Mouse (Mus musculus): ENCODE measurements at regions not wholly inside any gene's neighbourhood (a gene's known extent, or its start where the extent isn't known, plus 50 kb on each side); places are given as distances from the start of the nearest gene placed in this dataset.

- Histone ChIP-seq H3K4me2 (replicated peaks) (no peak overlapping the region), H3K27me3 (no peaks in the 10 kb centered on the region), H3K4me1 (peaks cover 12% of the 10 kb centered on the region; the same call in 1 of the 2 replicates), H3K27ac (replicated peaks) (peak overlapping the region; percentile 46; the same call in 1 of the 2 replicates), H3K36me3 (no peaks in the 10 kb centered on the region), H3K4me3 (no peak overlapping the region), H3K9me3 (no peaks in the 10 kb centered on the region), H3K9ac (replicated peaks) (no peak overlapping the region)
- 61% methylated on average over 4 of the region's 4 CpGs for WGBS
- no peak for ATAC-seq (replicated peaks)
Observed at GRCm38 (mm10) chr5:129394416-129394815, 106.6 kb upstream of the Sfswap start.

- H3K4me1 ChIP-seq = peaks cover 4% of the 10 kb centered on the region; the same call in 1 of the 2 replicates
- H3K27ac ChIP-seq (replicated peaks) = no peak overlapping the region
- ATAC-seq (replicated peaks) = no peak
- H3K27me3 ChIP-seq = no peaks in the 10 kb centered on the region
- no peaks in the 10 kb centered on the region for H3K36me3 ChIP-seq
- H3K9me3 ChIP-seq = no peaks in the 10 kb centered on the region
- no peak overlapping the region for H3K4me2 ChIP-seq (replicated peaks)
- H3K9ac ChIP-seq (replicated peaks) = no peak overlapping the region
- H3K4me3 ChIP-seq = no peak overlapping the region
- 76% methylated on average over 1 of the region's 1 CpGs for WGBS
Observed at GRCm38 (mm10) chr5:129397311-129397710, 103.7 kb upstream of the Sfswap start.

- H3K27ac ChIP-seq (replicated peaks) = no peak overlapping the region
- H3K4me3 ChIP-seq = no peak overlapping the region
- no peak overlapping the region for H3K9ac ChIP-seq (replicated peaks)
- no peak for ATAC-seq (replicated peaks)
- H3K36me3 ChIP-seq = no peaks in the 10 kb centered on the region
- no peaks in the 10 kb centered on the region for H3K9me3 ChIP-seq
- no peaks in the 10 kb centered on the region; the same call in 1 of the 2 replicates for H3K4me1 ChIP-seq
- H3K27me3 ChIP-seq = no peaks in the 10 kb centered on the region
- H3K4me2 ChIP-seq (replicated peaks) = no peak overlapping the region
- 60% methylated on average over 4 of the region's 4 CpGs for WGBS
Observed at GRCm38 (mm10) chr5:129406259-129406658, 94.8 kb upstream of the Sfswap start.

GRCm38 (mm10) chr5:129409440-129410004, 91.5 kb upstream of the Sfswap start:
- Histone ChIP-seq H3K9me3 (no peaks in the 10 kb centered on the region), H3K9ac (replicated peaks) (no peak overlapping the region), H3K4me1 (peaks cover 7% of the 10 kb centered on the region; the same call in 1 of the 2 replicates), H3K4me2 (replicated peaks) (no peak overlapping the region), H3K36me3 (no peaks in the 10 kb centered on the region), H3K4me3 (no peak overlapping the region), H3K27me3 (no peaks in the 10 kb centered on the region), H3K27ac (replicated peaks) (no peak overlapping the region)
- 72% methylated on average over 14 of the region's 14 CpGs for WGBS
- no peak for ATAC-seq (replicated peaks)

- Histone ChIP-seq H3K27ac (replicated peaks) (peak overlapping the region; percentile 52; the same call in 1 of the 2 replicates), H3K9ac (replicated peaks) (no peak overlapping the region), H3K4me1 (peaks cover 7% of the 10 kb centered on the region; the same call in 1 of the 2 replicates), H3K9me3 (no peaks in the 10 kb centered on the region), H3K4me3 (no peak overlapping the region), H3K27me3 (no peaks in the 10 kb centered on the region), H3K4me2 (replicated peaks) (no peak overlapping the region), H3K36me3 (no peaks in the 10 kb centered on the region)
- no peak for ATAC-seq (replicated peaks)
- 72% methylated on average over 6 of the region's 6 CpGs for WGBS
Observed at GRCm38 (mm10) chr5:129412161-129412560, 88.9 kb upstream of the Sfswap start.

DNA sequence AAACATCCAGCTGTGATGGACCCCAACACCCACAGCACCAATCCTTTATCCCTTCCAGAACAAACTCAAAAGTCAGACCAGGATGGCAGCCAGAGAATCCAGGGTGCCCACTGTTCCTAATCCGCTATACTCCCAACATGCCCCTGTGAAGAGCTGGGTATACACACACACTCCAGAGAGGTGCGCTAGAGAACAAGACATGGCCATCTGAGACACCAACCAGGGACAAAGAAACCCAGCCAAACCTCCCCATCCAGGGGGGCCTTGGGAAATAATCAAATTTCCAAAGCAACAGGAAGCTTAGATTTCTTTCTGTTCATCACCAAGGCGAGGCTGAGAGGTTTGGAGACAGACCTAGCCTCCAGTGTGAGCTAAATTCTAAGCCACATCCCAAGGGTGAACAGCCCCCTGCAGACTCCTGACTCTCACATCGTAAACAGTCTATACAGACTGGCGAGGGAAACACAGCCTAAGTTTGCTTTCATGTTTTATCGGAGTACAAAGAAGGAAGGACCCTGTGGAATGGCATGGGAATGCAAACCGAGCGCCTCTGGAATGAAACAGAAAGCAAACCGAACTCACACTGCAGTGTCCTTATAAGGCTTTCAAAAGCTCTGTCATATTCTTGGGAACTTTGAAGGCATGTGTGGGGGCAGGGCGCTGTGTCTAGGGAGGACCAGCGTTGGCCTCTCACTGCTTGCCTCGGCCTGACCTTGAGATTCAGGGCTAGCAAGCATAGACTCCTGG, 85.9 kb upstream of the Sfswap start:
- WGBS = 41% methylated on average over 12 of the region's 12 CpGs
- no peaks in the 10 kb centered on the region for H3K36me3 ChIP-seq
- H3K27me3 ChIP-seq = no peaks in the 10 kb centered on the region
- peaks cover 7% of the 10 kb centered on the region; the same call in 1 of the 2 replicates for H3K4me1 ChIP-seq
- no peak overlapping the region for H3K4me2 ChIP-seq (replicated peaks)
- no peak overlapping the region for H3K9ac ChIP-seq (replicated peaks)
- no peak for ATAC-seq (replicated peaks)
- H3K4me3 ChIP-seq = no peak overlapping the region
- no peak overlapping the region for H3K27ac ChIP-seq (replicated peaks)
- no peaks in the 10 kb centered on the region for H3K9me3 ChIP-seq

DNA sequence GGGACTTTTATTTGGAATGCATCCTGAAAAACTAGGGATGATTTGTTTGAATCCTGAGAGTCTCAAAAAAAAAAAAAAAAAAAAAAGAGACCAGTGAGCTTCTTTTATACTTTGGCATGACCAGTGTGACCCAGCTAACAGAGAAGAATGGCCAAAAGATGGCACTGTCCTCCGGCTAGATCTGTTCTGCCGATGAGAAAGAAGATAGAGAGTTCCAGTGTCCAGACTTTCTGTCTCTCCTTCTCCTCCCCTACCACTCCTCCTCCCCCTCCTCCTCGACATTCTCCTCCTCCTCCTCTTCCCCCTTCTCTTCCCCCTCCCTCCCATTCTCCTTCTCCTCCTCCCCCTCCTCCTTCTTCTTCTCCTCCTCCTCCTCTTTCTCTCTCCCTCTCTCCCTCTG, 84.6 kb upstream of the Sfswap start:
- Histone ChIP-seq H3K4me2 (replicated peaks) (no peak overlapping the region), H3K9me3 (no peaks in the 10 kb centered on the region), H3K36me3 (no peaks in the 10 kb centered on the region), H3K27me3 (no peaks in the 10 kb centered on the region), H3K4me1 (peaks cover 7% of the 10 kb centered on the region; the same call in 1 of the 2 replicates), H3K4me3 (no peak overlapping the region), H3K27ac (replicated peaks) (no peak overlapping the region), H3K9ac (replicated peaks) (no peak overlapping the region)
- no peak for ATAC-seq (replicated peaks)
- 24% methylated on average over 3 of the region's 3 CpGs for WGBS

DNA sequence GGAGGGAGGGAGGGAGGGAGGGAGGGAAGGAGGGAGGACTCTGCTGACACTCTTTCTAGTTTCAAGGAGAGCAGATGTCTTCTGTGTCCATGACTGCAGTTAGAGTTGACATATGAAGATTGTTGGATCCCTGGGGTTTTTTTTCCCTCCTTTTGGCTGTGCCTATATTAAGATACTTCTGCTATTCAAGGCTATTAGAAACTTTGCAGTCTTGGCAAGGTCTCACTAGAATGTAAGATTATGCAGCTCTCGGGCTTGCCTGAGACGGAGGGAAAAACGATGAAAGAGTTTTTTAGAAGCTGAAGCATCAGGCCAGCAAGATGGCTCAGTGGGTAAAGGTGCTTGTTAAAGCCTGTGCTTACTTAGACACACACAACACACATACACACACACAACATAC, 83.5 kb upstream of the Sfswap start:
- H3K9me3 ChIP-seq = no peaks in the 10 kb centered on the region
- H3K27me3 ChIP-seq = no peaks in the 10 kb centered on the region
- peak overlapping the region; percentile 8; the same call in 1 of the 2 replicates for H3K27ac ChIP-seq (replicated peaks)
- no peaks in the 10 kb centered on the region for H3K4me1 ChIP-seq
- no peak overlapping the region for H3K4me3 ChIP-seq
- no peaks in the 10 kb centered on the region for H3K36me3 ChIP-seq
- WGBS = 43% methylated on average over 3 of the region's 3 CpGs
- H3K4me2 ChIP-seq (replicated peaks) = no peak overlapping the region
- ATAC-seq (replicated peaks) = no peak
- H3K9ac ChIP-seq (replicated peaks) = no peak overlapping the region

- Histone ChIP-seq H3K4me1 (no peaks in the 10 kb centered on the region), H3K9me3 (no peaks in the 10 kb centered on the region), H3K27me3 (no peaks in the 10 kb centered on the region), H3K4me3 (no peak overlapping the region), H3K27ac (replicated peaks) (no peak overlapping the region), H3K4me2 (replicated peaks) (no peak overlapping the region), H3K9ac (replicated peaks) (no peak overlapping the region), H3K36me3 (no peaks in the 10 kb centered on the region)
- WGBS = 84% methylated on average over 2 of the region's 2 CpGs
- no peak for ATAC-seq (replicated peaks)
Observed at GRCm38 (mm10) chr5:129420981-129421380, 80.0 kb upstream of the Sfswap start.

- H3K9ac ChIP-seq (replicated peaks) = no peak overlapping the region
- 0 out of 2 replicates have a peak, but pooled peaks cover 9% of the 10 kb centered on the region for H3K4me1 ChIP-seq
- ATAC-seq (replicated peaks) = no peak
- H3K4me3 ChIP-seq = no peak overlapping the region
- H3K36me3 ChIP-seq = no peaks in the 10 kb centered on the region
- H3K27me3 ChIP-seq = no peaks in the 10 kb centered on the region
- no peak overlapping the region for H3K4me2 ChIP-seq (replicated peaks)
- H3K9me3 ChIP-seq = no peaks in the 10 kb centered on the region
- H3K27ac ChIP-seq (replicated peaks) = no peak overlapping the region
Observed at GRCm38 (mm10) chr5:129429897-129430296, 71.1 kb upstream of the Sfswap start.

- no peaks in the 10 kb centered on the region for H3K9me3 ChIP-seq
- H3K36me3 ChIP-seq = no peaks in the 10 kb centered on the region
- no peaks in the 10 kb centered on the region for H3K27me3 ChIP-seq
- H3K9ac ChIP-seq (replicated peaks) = no peak overlapping the region
- ATAC-seq (replicated peaks) = no peak
- WGBS = 80% methylated on average over 3 of the region's 3 CpGs
- no peak overlapping the region for H3K4me2 ChIP-seq (replicated peaks)
- 0 out of 2 replicates have a peak, but pooled peaks cover 9% of the 10 kb centered on the region for H3K4me1 ChIP-seq
- no peak overlapping the region for H3K27ac ChIP-seq (replicated peaks)
- no peak overlapping the region for H3K4me3 ChIP-seq
Observed at GRCm38 (mm10) chr5:129430330-129430729, 70.7 kb upstream of the Sfswap start.

DNA sequence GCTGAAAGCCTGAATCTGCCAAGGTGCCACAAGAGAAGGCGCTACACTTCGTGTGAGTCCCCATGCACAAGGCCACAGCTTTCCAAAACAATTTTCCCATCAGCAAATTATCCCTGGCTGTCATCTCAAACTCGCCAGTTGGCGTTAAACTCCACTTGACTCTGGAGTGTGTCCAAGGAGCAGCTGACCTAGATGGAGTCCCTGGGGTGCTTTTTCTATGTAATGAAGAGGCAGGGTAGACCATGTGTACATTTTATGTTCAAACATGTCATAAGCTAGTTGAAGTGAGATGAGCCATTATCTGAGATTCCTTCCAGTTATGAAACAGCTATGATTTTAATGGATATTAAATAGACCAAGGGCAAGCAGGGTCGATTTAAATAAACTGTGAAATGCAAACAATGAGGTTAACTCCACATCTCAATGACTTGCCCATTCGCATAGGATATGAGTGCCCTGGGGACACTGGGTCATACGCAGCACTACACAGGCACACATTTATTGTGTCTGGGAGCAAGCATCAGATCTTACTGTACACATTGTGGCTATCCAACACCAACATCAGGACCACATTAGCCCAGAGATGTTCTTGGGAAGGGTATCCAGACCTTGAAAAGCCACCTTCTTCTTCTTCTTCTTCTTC, 51.0 kb upstream of the Sfswap start:
- Histone ChIP-seq H3K27me3 (no peaks in the 10 kb centered on the region), H3K4me3 (no peak overlapping the region), H3K36me3 (no peaks in the 10 kb centered on the region), H3K4me2 (replicated peaks) (no peak overlapping the region), H3K9ac (replicated peaks) (no peak overlapping the region), H3K4me1 (peaks cover 22% of the 10 kb centered on the region), H3K27ac (replicated peaks) (no peak overlapping the region), H3K9me3 (no peaks in the 10 kb centered on the region)
- WGBS = 49% methylated on average over 7 of the region's 7 CpGs
- ATAC-seq (replicated peaks) = no peak

All from forebrain, embryonic 15.5 days (tissue).